Mouse (Mus musculus) heart, adult 9 months (tissue): Measurements from ENCODE around the gene Atp6v0e2.

Experiments
- DNase-seq, 2 experiments: peaks; one replicate each; pipeline ENCODE4 v3.0.0; 2022; ENCODE audit warnings: low spot score in 2 of 2

The Atp6v0e2 gene

DNA sequence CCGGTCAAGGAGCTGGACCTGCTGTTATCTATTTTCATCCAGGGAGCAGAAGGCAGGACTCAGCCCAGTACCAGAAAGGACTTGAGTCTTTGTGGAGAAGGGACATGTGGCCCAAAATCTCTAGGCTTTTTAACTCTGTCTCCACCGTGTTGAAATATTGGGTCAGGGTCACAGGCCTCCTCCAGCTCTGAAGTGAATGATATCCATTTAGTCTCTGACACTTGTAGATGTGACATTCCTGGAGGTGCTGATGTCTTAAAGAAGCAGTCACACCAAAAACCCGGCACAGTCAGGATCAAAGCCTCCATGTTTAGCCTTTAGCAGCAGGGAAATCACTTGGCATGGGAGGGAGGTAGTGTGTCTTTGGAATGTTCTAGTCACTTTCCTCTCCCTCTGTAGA is 3.3 kb downstream of the Atp6v0e2 start:
- no peak for DNase-seq

DNA sequence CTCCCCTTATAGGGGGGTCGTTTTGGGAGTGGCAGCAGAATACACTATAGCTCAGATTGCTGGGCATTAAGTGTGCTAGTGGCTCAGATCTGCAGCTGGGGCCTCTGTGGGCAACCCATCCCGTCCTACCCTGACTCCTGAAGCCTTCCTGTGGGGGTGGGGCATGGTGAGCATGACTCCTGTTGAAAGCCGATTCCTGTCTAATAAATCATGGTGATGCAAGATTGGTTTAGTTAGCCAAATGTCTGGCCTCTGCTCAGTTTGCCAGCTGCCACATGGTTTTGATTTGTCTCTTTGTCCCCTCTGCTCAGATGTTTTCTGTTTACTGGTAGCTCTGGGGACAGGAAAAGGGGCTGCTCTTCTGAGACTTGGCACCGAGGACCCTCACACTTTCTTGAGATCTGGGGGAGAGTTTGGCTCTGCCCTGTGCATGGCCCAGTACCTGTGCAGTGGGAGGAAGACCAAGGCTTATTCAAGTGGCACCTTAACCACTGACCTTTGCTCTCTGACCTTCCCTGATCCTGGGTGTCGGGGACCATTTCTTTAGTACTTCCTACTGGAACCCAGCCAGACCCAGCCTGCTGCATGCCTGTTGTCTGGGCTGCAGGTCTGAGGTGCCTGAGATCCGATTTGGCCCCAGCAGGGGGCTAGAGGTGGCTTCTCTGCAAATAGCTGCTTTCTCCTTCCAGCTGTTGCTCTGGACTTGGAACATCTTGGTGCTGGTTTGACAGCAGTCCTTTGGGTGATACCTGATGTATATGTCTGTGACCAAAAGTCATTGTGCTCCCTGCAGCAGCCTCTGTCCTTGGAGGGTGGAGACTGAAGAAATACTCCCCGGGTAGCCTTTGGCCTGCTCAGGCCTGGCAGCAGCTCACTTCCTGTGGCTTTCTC is 4.4 kb downstream of the Atp6v0e2 start:
- peak; percentile 36 to 42 for DNase-seq

DNA sequence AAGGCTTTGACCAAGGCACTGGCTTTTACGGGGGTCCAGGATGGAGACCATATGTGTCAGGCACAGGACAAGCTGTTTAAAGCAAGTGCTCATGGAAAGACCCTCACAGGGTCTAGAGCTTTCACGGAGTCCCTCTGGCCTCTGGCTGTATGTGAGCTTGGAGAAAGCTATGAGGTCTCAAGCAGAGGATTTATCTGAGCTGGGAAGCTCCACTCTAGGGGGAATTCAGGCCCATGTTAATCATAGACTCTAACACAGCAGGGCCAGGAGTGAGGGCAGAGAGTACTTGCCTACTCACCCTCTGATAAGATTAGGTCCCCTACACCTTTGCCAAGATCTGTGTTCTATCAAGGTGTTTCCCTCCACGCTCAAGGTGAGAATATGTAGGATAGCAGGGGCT is 5.2 kb downstream of the Atp6v0e2 start:
- DNase-seq: no peak

DNA sequence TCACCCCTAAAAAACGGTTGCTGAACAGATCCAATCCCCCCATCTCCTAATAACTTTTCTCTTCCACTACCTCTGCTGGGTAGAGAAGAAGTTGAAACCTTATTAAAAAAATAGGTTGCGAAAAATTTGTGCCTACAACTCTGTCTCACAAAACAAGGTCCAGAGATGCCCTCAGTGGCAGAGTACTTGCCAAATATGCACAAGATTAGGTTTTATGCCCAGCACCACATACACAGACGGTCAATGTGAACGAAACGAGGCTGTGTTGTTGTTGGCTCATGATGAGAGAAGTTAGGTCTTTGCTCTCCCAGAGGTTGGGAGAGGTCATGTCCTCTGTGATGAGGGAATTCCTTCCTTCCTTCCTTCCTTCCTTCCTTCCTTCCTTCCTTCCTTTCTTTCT is 7.8 kb downstream of the Atp6v0e2 start:
- no peak for DNase-seq

DNA sequence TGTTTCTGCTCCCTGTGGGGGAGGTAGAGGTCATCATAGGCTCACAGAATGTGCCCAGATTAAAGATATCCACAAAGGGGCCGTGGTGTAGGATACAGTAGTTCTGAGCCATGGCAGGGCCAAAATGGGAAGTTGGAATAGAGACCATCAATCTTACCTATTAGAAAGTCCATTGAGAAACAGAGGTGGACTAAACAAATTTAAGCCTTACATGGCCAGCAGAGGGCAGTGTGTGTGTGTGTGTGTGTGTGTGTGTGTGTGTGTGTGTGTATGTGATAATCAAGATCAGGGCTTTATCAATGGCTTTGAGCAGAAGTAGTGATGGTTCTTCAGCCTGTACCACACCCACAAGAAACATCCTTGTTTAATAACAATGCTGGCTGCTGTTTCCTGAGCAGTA is 8.9 kb downstream of the Atp6v0e2 start:
- DNase-seq: no peak

DNA sequence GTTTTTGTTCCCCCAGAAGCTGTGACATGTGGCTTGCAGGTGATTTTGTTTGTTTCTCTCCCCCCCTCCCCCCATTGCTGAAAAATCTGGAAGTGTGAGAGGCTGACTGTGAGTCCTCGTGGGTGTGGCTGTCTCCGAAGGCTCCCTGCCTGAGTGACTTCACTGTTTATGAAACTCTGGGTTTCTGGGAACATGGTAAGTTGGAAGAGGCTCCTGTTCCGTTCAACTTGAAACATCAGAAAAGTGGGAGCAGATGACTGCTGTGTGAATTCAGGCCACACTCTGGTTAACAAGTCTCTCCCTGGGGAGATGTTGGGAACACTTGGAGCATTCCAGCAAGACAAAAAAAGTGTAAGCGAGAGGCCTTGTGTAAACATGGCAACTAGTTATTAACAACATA is 9.4 kb downstream of the Atp6v0e2 start:
- peak; percentile 70 to 75 for DNase-seq

DNA sequence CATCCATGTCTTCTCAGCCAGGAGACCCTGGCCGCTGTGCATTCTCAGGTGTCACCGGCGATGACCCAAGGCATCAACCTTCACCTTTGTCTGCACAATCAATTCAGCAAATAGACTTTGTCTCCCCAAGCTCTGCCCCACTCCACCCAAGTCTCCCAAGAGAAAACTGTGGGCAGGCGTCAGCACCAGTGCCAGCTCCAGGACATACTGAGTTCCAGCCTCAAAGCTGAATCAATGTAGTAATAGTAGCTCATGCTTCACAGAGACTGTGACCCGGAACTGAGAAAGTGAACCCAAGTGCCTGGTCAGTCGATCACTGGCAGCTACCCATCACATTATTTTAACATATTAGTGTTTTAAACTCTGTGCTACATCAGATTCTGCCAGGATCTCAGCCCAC is 10.9 kb downstream of the Atp6v0e2 start:
- DNase-seq: no peak

DNA sequence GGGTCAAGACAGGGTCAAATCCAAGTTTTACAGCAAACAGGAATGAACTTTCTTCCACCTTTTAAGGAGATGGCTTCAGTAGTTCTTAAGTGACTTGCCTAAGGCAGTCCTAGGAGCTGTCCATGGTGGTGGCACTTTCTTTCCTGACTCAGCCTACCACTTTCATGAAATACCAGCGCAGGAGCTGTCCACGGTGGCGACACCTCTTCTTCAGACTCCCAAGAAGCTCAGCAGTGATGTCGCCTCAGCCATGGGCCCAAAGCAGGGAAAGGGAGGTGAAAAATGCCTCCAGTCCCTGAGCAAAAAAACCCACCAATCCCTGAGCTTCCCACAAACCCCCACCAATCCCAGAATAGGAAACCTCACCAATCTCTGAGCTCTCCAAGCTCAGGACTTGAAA is 15.5 kb downstream of the Atp6v0e2 start:
- no peak for DNase-seq

DNA sequence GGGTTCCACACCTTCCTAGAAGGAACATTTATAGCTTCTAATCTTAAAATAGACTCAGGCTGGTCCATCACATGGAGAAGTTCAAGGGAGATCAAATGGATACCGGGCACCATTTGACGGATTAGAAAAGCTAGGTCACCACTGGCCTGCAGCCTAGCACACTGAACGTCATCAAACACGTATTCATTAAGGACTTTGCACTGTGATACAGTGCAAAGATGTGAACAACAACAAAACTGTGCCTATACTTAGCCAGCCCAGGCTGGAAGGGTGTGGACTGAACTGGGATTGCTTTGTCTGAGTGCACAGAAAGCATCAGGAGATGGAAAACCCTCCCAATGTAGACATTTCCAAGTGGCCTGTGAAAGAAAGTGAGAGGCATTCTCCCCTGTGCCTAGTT is 16.4 kb downstream of the Atp6v0e2 start:
- no peak for DNase-seq

DNA sequence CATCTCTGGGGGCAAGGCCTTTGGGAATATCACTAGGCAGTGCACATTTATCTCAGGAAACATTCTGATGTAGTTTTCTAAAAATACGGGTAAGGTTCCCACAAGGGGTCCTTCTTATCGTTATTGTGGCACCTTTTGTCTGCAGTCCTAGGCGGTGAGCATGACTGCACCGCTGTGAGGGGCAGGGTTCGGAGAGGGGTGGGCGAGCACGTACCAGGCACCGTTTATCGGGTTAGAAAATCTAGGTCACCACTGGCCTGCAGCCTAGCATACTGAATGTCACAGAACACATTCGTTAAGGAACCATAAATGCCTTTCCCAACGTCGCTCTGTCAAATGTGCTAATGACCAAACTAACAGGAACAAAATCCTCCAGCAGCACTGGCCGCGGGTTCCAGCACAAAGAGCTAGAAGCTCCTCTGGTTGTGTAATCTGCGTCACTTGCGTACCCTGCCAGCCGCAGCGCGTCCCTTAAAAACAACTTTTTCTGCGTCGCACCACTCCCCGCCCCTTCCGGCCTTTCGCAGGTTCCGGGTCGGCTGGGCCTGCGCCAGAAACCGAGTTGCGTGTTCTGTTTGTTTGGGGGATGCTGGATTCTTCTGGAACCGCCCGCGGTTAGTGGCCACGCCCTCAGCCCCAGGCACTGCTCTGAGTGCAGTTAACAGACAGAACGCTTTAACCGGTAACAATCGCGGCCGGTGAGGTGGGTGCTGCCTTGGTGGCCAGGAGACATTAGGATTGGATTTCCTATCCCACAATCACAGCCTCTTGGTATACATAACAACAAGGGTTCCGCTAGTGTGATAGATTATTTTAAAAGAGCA is 17.1 kb downstream of the Atp6v0e2 start, which contains the start of gene Lrrc61:
TSS of gene Lrrc61 (plus strand) at position 517 of the 824 bp plus-strand sequence.
- DNase-seq: peak; percentile 94 to 98

DNA sequence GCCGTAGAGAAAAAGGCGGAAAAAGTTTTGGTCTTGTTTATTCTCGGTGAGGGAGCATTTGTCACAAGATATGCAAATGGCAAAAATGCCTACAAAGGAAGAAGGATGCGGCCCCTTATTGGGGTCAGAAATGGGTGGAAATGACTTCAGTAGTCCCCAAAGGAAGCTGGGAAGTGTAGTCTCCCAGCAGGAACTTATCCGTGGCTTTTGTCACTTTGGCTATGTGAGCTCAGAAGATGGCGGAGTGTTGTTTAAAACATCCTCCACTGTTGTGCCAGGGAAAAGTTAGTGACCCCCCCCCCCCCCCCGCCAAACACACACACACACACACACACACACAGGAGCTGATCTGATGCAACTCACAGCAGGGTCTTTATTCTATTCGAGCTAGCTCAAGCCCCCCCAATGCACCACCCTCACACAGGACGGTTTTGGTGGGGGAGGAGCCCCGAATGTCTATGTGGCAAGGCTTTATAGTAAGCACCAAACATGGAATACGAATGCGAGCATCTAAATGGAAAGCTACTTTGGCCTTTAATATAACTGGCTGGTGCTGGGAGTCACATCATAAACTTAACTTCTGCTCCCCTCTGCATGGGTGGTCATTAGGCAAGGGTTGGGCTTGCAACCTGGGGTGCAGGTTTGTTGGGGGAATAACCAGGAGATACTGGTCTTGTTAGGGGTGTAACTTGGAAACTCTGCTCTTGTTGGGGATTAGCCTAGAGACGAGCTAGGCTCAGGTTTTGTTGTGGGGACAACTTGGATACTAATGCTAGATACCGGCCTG is 17.9 kb downstream of the Atp6v0e2 start:
- peak; percentile 75 to 83 for DNase-seq

DNA sequence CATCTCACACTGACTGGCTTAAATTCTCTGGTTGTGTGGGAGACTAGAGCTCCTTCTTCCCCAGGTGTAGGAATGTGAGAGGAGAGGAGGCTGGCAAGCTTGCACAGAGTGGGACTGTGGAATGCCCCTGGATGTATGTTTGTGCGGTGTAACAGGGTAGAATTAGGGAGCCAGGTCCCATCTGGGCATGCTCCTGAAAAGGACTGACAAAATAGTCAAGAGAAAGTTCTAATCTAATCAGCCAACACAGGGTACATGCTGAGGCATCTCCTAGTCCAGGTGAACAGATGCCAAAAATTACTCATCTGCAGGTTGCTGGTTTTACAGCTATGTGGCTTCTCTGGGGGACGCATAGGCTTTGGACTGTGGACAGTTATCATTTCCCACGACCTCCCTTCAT is 18.5 kb downstream of the Atp6v0e2 start:
- no peak for DNase-seq

DNA sequence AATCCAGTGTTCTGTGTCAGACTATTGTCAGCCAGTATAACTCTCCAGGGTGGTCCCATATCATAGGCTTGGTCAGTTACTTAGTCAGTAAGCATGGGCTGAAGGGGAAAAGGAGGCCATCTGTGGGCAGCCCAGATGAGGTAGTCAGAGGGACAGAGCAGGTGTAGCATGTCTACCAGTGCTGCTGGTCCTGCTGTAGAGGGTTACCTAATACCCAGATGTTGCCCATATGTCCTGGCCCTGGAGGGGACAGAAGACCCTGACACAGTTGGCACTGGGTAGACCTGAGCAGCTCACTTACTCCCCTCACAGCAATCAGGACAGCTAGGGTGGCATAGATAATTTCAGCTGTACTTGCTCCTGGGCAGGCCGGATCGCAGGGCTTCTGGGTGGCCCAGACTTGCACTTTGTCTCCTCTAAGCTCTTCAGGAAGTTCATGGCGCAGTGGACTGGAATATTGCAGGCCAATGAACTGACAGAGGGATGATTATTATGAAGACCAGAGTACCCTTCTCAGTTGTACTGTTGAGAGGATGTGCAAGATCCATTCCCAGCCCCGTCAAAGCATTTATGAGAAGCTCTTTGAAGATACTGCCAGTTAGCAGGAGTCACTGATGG is 28.4 kb downstream of the Atp6v0e2 start:
- DNase-seq: no peak

DNA sequence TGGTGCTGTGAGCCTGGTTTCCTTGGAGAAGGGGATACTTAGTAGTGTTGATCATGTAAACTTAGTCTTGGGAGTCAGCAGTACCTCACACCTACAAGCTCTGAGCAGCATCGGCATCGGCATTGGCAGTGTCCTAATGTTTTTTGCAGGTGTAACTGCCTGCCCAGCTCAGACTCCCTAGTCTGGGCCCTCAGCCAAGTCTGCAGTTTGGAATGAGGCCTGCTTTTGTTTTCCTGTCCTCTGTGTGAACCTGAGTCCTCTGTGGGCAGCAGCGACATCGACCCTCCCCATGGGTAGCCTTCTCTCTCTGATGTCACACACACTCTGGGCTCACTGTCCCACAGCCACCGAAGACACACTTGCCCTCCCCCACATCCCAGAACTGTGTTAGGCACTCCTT is 28.9 kb downstream of the Atp6v0e2 start:
- peak; percentile 80 to 83 for DNase-seq

DNA sequence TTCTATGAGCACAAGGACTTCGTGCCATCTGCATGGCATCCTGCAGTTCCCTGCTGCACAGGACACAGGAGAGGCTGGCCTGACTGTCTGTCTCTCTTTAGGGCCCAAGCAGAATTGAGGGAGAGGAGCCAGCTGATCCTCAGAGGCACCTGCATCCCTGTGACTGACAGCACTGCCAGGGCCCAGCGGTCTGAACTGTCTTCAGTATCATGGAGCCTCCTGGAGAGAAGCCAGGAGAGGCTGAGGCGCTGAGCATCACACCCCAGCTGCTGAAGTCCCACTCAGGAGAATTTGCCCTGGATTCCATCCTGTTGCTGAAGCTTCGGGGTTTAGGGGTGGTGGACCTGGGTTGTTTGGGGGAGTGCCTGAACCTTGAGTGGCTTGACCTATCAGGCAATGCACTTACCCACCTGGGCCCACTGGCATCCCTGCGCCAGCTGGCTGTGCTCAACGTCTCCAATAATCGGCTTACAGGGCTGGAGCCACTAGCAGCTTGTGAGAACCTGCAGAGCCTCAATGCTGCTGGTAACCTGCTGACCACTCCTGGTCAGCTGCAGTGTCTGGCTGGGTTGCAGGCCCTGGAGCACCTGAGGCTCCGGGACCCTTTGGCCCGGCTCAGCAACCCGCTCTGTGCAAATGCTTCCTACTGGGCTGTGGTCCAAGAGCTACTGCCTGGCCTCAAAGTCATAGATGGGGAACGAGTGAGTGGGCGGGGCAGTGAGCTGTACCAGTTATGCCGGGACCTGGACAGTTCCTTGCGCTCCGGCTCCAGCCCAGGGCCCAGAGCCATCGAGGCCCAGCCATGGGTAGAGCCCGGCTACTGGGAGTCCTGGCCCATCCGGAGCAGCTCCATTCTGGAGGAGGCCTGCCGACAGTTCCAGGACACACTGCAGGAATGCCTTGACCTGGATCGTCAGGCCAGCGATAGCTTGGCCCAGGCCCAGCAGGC is 30.9 kb downstream of the Atp6v0e2 start:
- peak; percentile 71 to 73 for DNase-seq

DNA sequence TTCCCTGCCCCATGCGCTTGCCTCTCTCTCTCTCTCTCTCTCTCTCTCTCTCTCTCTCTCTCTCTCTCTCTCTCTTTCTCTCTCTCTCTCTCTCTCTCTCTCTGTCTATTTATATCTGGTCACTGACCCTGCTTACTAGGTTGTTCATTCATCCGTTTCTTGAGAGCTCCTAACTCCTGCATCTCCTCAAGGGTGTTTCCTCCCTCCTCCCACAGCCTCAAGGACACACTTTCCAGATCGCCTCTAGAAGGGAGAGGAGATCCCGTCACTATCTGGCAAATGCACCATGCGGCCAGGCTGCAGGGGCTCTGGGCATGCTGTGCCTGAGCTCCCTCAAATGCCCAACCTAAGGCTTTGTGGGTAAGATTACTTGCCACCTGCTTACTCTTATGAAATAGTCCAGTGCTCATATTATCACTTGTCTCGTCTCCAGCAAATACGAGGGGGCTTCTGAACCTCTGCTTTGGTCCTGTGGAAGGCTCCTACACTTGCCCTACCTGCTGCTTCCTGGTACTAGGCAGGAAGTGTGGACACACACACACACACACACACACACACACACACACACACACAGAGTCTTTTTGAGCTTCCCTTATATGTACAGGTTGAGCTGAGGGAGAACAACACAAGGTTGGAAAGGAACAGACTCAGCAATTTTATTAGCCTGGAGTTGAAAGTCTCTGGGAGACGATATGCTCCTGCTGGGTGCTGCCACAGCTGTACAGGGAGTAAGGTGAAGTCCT is 31.8 kb downstream of the Atp6v0e2 start:
- DNase-seq: no peak

DNA sequence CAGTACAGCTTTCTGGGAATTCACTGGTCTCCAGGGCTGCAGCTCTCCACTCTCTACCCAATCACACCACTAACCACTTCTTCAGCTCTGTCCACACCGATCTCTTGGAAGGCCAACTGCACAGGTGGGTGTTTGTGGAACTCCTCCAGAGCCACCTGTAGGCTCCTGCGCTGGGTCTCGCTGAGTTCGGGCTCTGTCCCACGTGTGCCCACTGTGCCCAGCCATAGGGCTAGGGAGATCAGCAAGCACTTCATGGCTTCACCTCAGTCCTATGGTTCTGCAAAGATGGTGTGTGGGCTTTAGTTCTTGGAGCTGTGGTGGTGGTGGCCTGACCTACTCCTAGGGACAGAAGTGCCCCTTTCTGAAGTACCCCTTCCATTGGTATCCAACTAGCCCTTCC is 34.6 kb downstream of the Atp6v0e2 start:
- no peak for DNase-seq

DNA sequence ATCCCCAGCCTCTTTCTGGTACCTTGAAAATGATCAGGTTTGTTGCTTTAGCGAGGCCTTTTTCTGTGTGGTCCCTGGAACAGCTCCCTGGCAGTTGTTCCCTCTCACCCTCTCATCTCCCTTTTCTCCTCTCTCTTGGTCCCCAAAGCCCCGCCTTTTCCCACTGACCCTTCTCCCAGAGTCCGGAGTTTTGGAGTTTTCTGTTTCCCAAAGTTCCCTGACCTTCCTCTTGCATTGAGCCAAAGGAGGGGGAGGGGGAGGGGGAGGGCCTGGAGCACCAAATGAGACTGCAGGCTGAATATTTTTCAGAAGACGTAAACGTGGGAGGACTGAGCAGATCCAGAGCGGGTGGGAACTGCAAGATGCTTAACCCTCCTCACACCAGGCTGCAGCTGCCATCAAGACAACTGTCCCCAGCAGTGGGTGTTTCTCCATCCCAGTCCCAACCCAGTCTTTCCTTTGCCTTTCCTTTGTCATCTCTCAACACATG is 35.2 kb downstream of the Atp6v0e2 start, which contains the start of gene Rarres2:
TSS of gene Rarres2 (minus strand) at position 218 of the 490 bp plus-strand sequence.
- DNase-seq: peak; percentile 80 to 81

DNA sequence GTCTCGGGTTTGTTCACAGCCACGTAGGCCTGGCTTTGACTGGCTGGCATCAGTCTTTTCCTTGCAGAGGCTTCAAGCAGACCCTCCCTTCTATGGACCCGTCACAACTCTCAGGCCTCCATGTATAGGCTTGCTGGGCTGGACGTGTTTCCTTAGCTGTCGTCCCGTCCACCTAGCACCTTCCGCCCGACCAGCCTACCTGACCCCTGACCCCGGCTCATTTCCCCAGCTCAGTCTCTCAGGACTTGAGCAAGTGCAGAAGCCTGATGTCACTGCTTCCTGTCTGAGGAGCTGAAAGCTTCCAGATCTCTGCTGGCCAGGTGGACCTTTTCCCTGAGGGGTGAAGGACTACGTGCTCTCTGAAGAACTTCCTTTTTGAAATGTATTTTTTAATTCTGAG is 35.9 kb downstream of the Atp6v0e2 start:
- DNase-seq: peak; percentile 60 to 74
